Mouse (Mus musculus): ENCODE results near the gene Wrap53. TPM values are rescaled to one million over a fixed set of nuclear protein-coding genes. Genes with fewer than 3 reads are reported as not detected.
A peak's percentile ranks its signal among the peaks of the same experiment; 100 is the strongest.

Gene Wrap53
- polyA plus RNA-seq, 1 experiment from 2014 or later: 32.0 TPM

- peak overlapping the region; percentile 26 for H3K4me2 ChIP-seq
- peaks cover 7% of the 10 kb centered on the region for H3K4me1 ChIP-seq
- 7% methylated on average over 19 of the region's 19 CpGs for WGBS
These were observed 33.6 kb upstream of the Wrap53 start for GRCm38 (mm10) chr11:69613553-69614256.

GRCm38 (mm10) chr11:69610899-69611298 is 30.8 kb upstream of the Wrap53 start:
- H3K4me3 ChIP-seq: no peak overlapping the region
- no peak overlapping the region for H3K9ac ChIP-seq
- no peaks in the 10 kb centered on the region for H3K36me3 ChIP-seq (ENCODE audit: poor library complexity, severe bottlenecking)
- H3K4me1 ChIP-seq: peaks cover 12% of the 10 kb centered on the region
- WGBS: 66% methylated on average over 4 of the region's 4 CpGs
- ATAC-seq: no peak
- H3K27ac ChIP-seq: no peak overlapping the region
- no peaks in the 10 kb centered on the region for H3K9me3 ChIP-seq (replicated peaks)
- H3K27me3 ChIP-seq: no peaks in the 10 kb centered on the region
- H3K4me2 ChIP-seq: no peak overlapping the region

More at GRCm38 (mm10) chr11:69613553-69614256, 33.6 kb upstream of the Wrap53 start:
- Histone ChIP-seq H3K27ac (no peak overlapping the region), H3K27me3 (no peaks in the 10 kb centered on the region), H3K9me3 (replicated peaks) (no peaks in the 10 kb centered on the region), H3K9ac (peak overlapping the region; percentile 17; the same call in 1 of the 2 replicates), H3K4me3 (no peak overlapping the region), H3K36me3 (ENCODE audit: poor library complexity, severe bottlenecking) (no peaks in the 10 kb centered on the region)
- ATAC-seq: peak; percentile 45; the same call in 1 of the 2 replicates

- no peak overlapping the region for H3K9ac ChIP-seq
- H3K36me3 ChIP-seq (ENCODE audit: poor library complexity, severe bottlenecking): no peaks in the 10 kb centered on the region
- no peak overlapping the region for H3K27ac ChIP-seq
- H3K4me3 ChIP-seq: no peak overlapping the region
- H3K27me3 ChIP-seq: no peaks in the 10 kb centered on the region
- ATAC-seq: no peak
- WGBS: 65% methylated on average over 7 of the region's 7 CpGs
- no peaks in the 10 kb centered on the region for H3K9me3 ChIP-seq (replicated peaks)
- peaks cover 21% of the 10 kb centered on the region for H3K4me1 ChIP-seq
- H3K4me2 ChIP-seq: no peak overlapping the region
These were observed 29.4 kb upstream of the Wrap53 start for GRCm38 (mm10) chr11:69609416-69609815.

- Histone ChIP-seq H3K9ac (no peak overlapping the region), H3K27ac (no peak overlapping the region), H3K4me2 (no peak overlapping the region), H3K4me3 (no peak overlapping the region), H3K9me3 (replicated peaks) (no peaks in the 10 kb centered on the region), H3K27me3 (no peaks in the 10 kb centered on the region), H3K4me1 (peaks cover 26% of the 10 kb centered on the region), H3K36me3 (ENCODE audit: poor library complexity, severe bottlenecking) (no peaks in the 10 kb centered on the region)
- 86% methylated on average over 3 of the region's 3 CpGs for WGBS
- no peak for ATAC-seq
These were observed 28.5 kb upstream of the Wrap53 start for GRCm38 (mm10) chr11:69608525-69608924.

- Histone ChIP-seq H3K36me3 (ENCODE audit: poor library complexity, severe bottlenecking) (peaks cover 8% of the 10 kb centered on the region), H3K27ac (no peak overlapping the region), H3K4me1 (peaks cover 23% of the 10 kb centered on the region), H3K27me3 (no peaks in the 10 kb centered on the region), H3K4me2 (no peak overlapping the region), H3K4me3 (no peak overlapping the region), H3K9ac (no peak overlapping the region), H3K9me3 (replicated peaks) (no peaks in the 10 kb centered on the region)
- 92% methylated on average over 2 of the region's 2 CpGs for WGBS
- ATAC-seq: no peak
These were observed 26.8 kb upstream of the Wrap53 start for GRCm38 (mm10) chr11:69606832-69607231.

- WGBS: 53% methylated on average over 2 of the region's 2 CpGs
- Histone ChIP-seq H3K9ac (peak overlapping the region; percentile 38; the same call in 1 of the 2 replicates), H3K36me3 (ENCODE audit: poor library complexity, severe bottlenecking) (peaks cover 11% of the 10 kb centered on the region), H3K9me3 (replicated peaks) (no peaks in the 10 kb centered on the region), H3K4me3 (peak overlapping the region; percentile 73), H3K4me2 (peak overlapping the region; percentile 100), H3K27ac (no peak overlapping the region), H3K4me1 (peaks cover 23% of the 10 kb centered on the region), H3K27me3 (no peaks in the 10 kb centered on the region)
- ATAC-seq: no peak
These were observed 26.4 kb upstream of the Wrap53 start for GRCm38 (mm10) chr11:69606491-69606795.

GRCm38 (mm10) chr11:69605726-69606490 is 25.9 kb upstream of the Wrap53 start, which contains the start of gene Atp1b2:
TSS of gene Atp1b2 (minus strand) at chr11:69605942.
- Histone ChIP-seq H3K36me3 (ENCODE audit: poor library complexity, severe bottlenecking) (peaks cover 16% of the 10 kb centered on the region), H3K9me3 (replicated peaks) (no peaks in the 10 kb centered on the region), H3K27ac (peak within 1 kb of the TSS; percentile 63), H3K4me1 (peaks cover 23% of the 10 kb centered on the region), H3K9ac (peak within 1 kb of the TSS; percentile 87), H3K4me2 (peak within 1 kb of the TSS; percentile 100), H3K27me3 (no peaks in the 10 kb centered on the region), H3K4me3 (peak within 1 kb of the TSS; percentile 73)
- ATAC-seq: peak; percentile 96
- WGBS: 2% methylated on average over 31 of the region's 32 CpGs

- Histone ChIP-seq H3K4me3 (peak overlapping the region; percentile 73), H3K4me2 (peak overlapping the region; percentile 100), H3K9ac (peak overlapping the region; percentile 87), H3K4me1 (peaks cover 32% of the 10 kb centered on the region), H3K27me3 (no peaks in the 10 kb centered on the region), H3K27ac (peak overlapping the region; percentile 63), H3K9me3 (replicated peaks) (no peaks in the 10 kb centered on the region), H3K36me3 (ENCODE audit: poor library complexity, severe bottlenecking) (peaks cover 16% of the 10 kb centered on the region)
- ATAC-seq: peak; percentile 63
- WGBS: under 1% methylated on average over 56 of the region's 73 CpGs
These were observed 25.0 kb upstream of the Wrap53 start for GRCm38 (mm10) chr11:69604795-69605664.

- Histone ChIP-seq H3K27me3 (no peaks in the 10 kb centered on the region), H3K4me1 (peaks cover 38% of the 10 kb centered on the region), H3K9me3 (replicated peaks) (no peaks in the 10 kb centered on the region), H3K4me3 (peak overlapping the region; percentile 73), H3K36me3 (ENCODE audit: poor library complexity, severe bottlenecking) (peaks cover 16% of the 10 kb centered on the region), H3K27ac (no peak overlapping the region), H3K4me2 (peak overlapping the region; percentile 100), H3K9ac (peak overlapping the region; percentile 87)
- no peak for ATAC-seq
- 61% methylated on average over 3 of the region's 3 CpGs for WGBS
These were observed 24.3 kb upstream of the Wrap53 start for GRCm38 (mm10) chr11:69604347-69604746.

- H3K4me1 ChIP-seq: peaks cover 38% of the 10 kb centered on the region
These were observed 23.5 kb upstream of the Wrap53 start for GRCm38 (mm10) chr11:69603516-69603915.

GRCm38 (mm10) chr11:69601768-69602167 is 21.7 kb upstream of the Wrap53 start:
- H3K36me3 ChIP-seq (ENCODE audit: poor library complexity, severe bottlenecking): peaks cover 16% of the 10 kb centered on the region
- no peak overlapping the region for H3K4me3 ChIP-seq
- H3K4me1 ChIP-seq: peaks cover 38% of the 10 kb centered on the region
- H3K27ac ChIP-seq: no peak overlapping the region
- no peaks in the 10 kb centered on the region for H3K27me3 ChIP-seq
- ATAC-seq: no peak
- H3K9ac ChIP-seq: no peak overlapping the region
- H3K4me2 ChIP-seq: no peak overlapping the region
- H3K9me3 ChIP-seq (replicated peaks): no peaks in the 10 kb centered on the region
- WGBS: 82% methylated on average over 3 of the region's 3 CpGs

More at GRCm38 (mm10) chr11:69603516-69603915, 23.5 kb upstream of the Wrap53 start:
- Histone ChIP-seq H3K4me2 (peak overlapping the region; percentile 100; the same call in 1 of the 2 replicates), H3K36me3 (ENCODE audit: poor library complexity, severe bottlenecking) (peaks cover 16% of the 10 kb centered on the region), H3K27me3 (no peaks in the 10 kb centered on the region), H3K9me3 (replicated peaks) (no peaks in the 10 kb centered on the region), H3K27ac (no peak overlapping the region), H3K9ac (no peak overlapping the region), H3K4me3 (no peak overlapping the region)
- no peak for ATAC-seq
- 88% methylated on average over 8 of the region's 8 CpGs for WGBS

Measured in forebrain, embryonic 13.5 days (tissue).